Mouse (Mus musculus): ENCODE results near the gene Parp4. TPM values are rescaled to one million over a fixed set of nuclear protein-coding genes. Genes with fewer than 3 reads are reported as not detected.

The Parp4 gene
- polyA plus RNA-seq, 1 experiment = 13.8 TPM

- Histone ChIP-seq H3K4me3 (ENCODE audit: low read depth, low read length) (peak overlapping the region; percentile 95), H3K27me3 (ENCODE audit: control insufficient read depth, insufficient read depth, low read length) (no peaks in the 10 kb centered on the region), H3K27ac (ENCODE audit: insufficient read depth, low read depth, low read length) (peak overlapping the region; percentile 61; the same call in 1 of the 2 replicates), H3K4me1 (ENCODE audit: control insufficient read depth, insufficient read depth, insufficient read length, low read length) (no peaks in the 10 kb centered on the region), H3K36me3 (ENCODE audit: control insufficient read depth, insufficient read depth, low read length) (peaks cover 8% of the 10 kb centered on the region)
- TF ChIP-seq POLR2A (IDR thresholded peaks at IDR 0.05; ENCODE audit: low read depth, low read length) (no peak), CTCF (IDR thresholded peaks at IDR 0.05; ENCODE audit: extremely low read depth, insufficient read length, insufficient replicate concordance, low read depth, low read length) (no peak)
- WGBS = 2% methylated on average over 13 of the region's 13 CpGs
Measured at GRCm38 (mm10) chr14:56669046-56669620, 93.7 kb downstream of the Parp4 start.

- Histone ChIP-seq H3K4me1 (ENCODE audit: control insufficient read depth, insufficient read depth, insufficient read length, low read length) (no peaks in the 10 kb centered on the region), H3K36me3 (ENCODE audit: control insufficient read depth, insufficient read depth, low read length) (peaks cover 52% of the 10 kb centered on the region), H3K27ac (ENCODE audit: insufficient read depth, low read depth, low read length) (no peak overlapping the region), H3K4me3 (ENCODE audit: low read depth, low read length) (no peak overlapping the region), H3K27me3 (ENCODE audit: control insufficient read depth, insufficient read depth, low read length) (no peaks in the 10 kb centered on the region)
- TF ChIP-seq POLR2A (IDR thresholded peaks at IDR 0.05; ENCODE audit: low read depth, low read length) = no peak
- TF ChIP-seq CTCF (IDR thresholded peaks at IDR 0.05; ENCODE audit: extremely low read depth, insufficient read length, insufficient replicate concordance, low read depth, low read length) = no peak
- WGBS = 56% methylated on average over 1 of the region's 1 CpGs
Measured at GRCm38 (mm10) chr14:56685426-56685825, 110.0 kb downstream of the Parp4 start.

GRCm38 (mm10) chr14:56689116-56689515 lies 113.7 kb downstream of the Parp4 start:
- no peak for TF ChIP-seq POLR2A (IDR thresholded peaks at IDR 0.05; ENCODE audit: low read depth, low read length)
- TF ChIP-seq CTCF (IDR thresholded peaks at IDR 0.05; ENCODE audit: extremely low read depth, insufficient read length, insufficient replicate concordance, low read depth, low read length) = no peak
- Histone ChIP-seq H3K27ac (ENCODE audit: insufficient read depth, low read depth, low read length) (no peak overlapping the region), H3K4me3 (ENCODE audit: low read depth, low read length) (no peak overlapping the region), H3K27me3 (ENCODE audit: control insufficient read depth, insufficient read depth, low read length) (no peaks in the 10 kb centered on the region), H3K4me1 (ENCODE audit: control insufficient read depth, insufficient read depth, insufficient read length, low read length) (no peaks in the 10 kb centered on the region), H3K36me3 (ENCODE audit: control insufficient read depth, insufficient read depth, low read length) (peaks cover 67% of the 10 kb centered on the region)
- 93% methylated on average over 1 of the region's 1 CpGs for WGBS

GRCm38 (mm10) chr14:56689766-56690165 lies 114.3 kb downstream of the Parp4 start:
- 85% methylated on average over 1 of the region's 1 CpGs for WGBS
- H3K4me1 ChIP-seq (ENCODE audit: control insufficient read depth, insufficient read depth, insufficient read length, low read length) = no peaks in the 10 kb centered on the region
- no peak overlapping the region for H3K4me3 ChIP-seq (ENCODE audit: low read depth, low read length)
- TF ChIP-seq CTCF (IDR thresholded peaks at IDR 0.05; ENCODE audit: extremely low read depth, insufficient read length, insufficient replicate concordance, low read depth, low read length) (no peak), POLR2A (IDR thresholded peaks at IDR 0.05; ENCODE audit: low read depth, low read length) (no peak)
- H3K27me3 ChIP-seq (ENCODE audit: control insufficient read depth, insufficient read depth, low read length) = no peaks in the 10 kb centered on the region
- H3K36me3 ChIP-seq (ENCODE audit: control insufficient read depth, insufficient read depth, low read length) = peaks cover 71% of the 10 kb centered on the region
- no peak overlapping the region for H3K27ac ChIP-seq (ENCODE audit: insufficient read depth, low read depth, low read length)

GRCm38 (mm10) chr14:56695495-56695894 lies 120.1 kb downstream of the Parp4 start:
- H3K27ac ChIP-seq (ENCODE audit: insufficient read depth, low read depth, low read length) = no peak overlapping the region
- H3K36me3 ChIP-seq (ENCODE audit: control insufficient read depth, insufficient read depth, low read length) = peaks cover 75% of the 10 kb centered on the region
- H3K27me3 ChIP-seq (ENCODE audit: control insufficient read depth, insufficient read depth, low read length) = no peaks in the 10 kb centered on the region
- no peaks in the 10 kb centered on the region for H3K4me1 ChIP-seq (ENCODE audit: control insufficient read depth, insufficient read depth, insufficient read length, low read length)
- H3K4me3 ChIP-seq (ENCODE audit: low read depth, low read length) = no peak overlapping the region
- WGBS = 73% methylated on average over 3 of the region's 3 CpGs
- TF ChIP-seq CTCF (IDR thresholded peaks at IDR 0.05; ENCODE audit: extremely low read depth, insufficient read length, insufficient replicate concordance, low read depth, low read length) (no peak), POLR2A (IDR thresholded peaks at IDR 0.05; ENCODE audit: low read depth, low read length) (no peak)

GRCm38 (mm10) chr14:56697836-56698235 lies 122.4 kb downstream of the Parp4 start:
- no peak for TF ChIP-seq CTCF (IDR thresholded peaks at IDR 0.05; ENCODE audit: extremely low read depth, insufficient read length, insufficient replicate concordance, low read depth, low read length)
- no peak for TF ChIP-seq POLR2A (IDR thresholded peaks at IDR 0.05; ENCODE audit: low read depth, low read length)
- no peak overlapping the region for H3K27ac ChIP-seq (ENCODE audit: insufficient read depth, low read depth, low read length)
- peaks cover 57% of the 10 kb centered on the region for H3K36me3 ChIP-seq (ENCODE audit: control insufficient read depth, insufficient read depth, low read length)
- H3K27me3 ChIP-seq (ENCODE audit: control insufficient read depth, insufficient read depth, low read length) = no peaks in the 10 kb centered on the region
- 93% methylated on average over 5 of the region's 5 CpGs for WGBS
- no peaks in the 10 kb centered on the region for H3K4me1 ChIP-seq (ENCODE audit: control insufficient read depth, insufficient read depth, insufficient read length, low read length)
- no peak overlapping the region for H3K4me3 ChIP-seq (ENCODE audit: low read depth, low read length)

GRCm38 (mm10) chr14:56702644-56703043 lies 127.2 kb downstream of the Parp4 start:
- Histone ChIP-seq H3K4me1 (ENCODE audit: control insufficient read depth, insufficient read depth, insufficient read length, low read length) (no peaks in the 10 kb centered on the region), H3K27ac (ENCODE audit: insufficient read depth, low read depth, low read length) (no peak overlapping the region), H3K27me3 (ENCODE audit: control insufficient read depth, insufficient read depth, low read length) (no peaks in the 10 kb centered on the region), H3K4me3 (ENCODE audit: low read depth, low read length) (no peak overlapping the region), H3K36me3 (ENCODE audit: control insufficient read depth, insufficient read depth, low read length) (peaks cover 26% of the 10 kb centered on the region)
- WGBS = 91% methylated on average over 4 of the region's 4 CpGs
- no peak for TF ChIP-seq CTCF (IDR thresholded peaks at IDR 0.05; ENCODE audit: extremely low read depth, insufficient read length, insufficient replicate concordance, low read depth, low read length)
- TF ChIP-seq POLR2A (IDR thresholded peaks at IDR 0.05; ENCODE audit: low read depth, low read length) = no peak

Measured in small intestine, adult 2 months (tissue).